Comparison of ENCODE assay signal across 28 mouse cellular contexts in the genomic region with DNA sequence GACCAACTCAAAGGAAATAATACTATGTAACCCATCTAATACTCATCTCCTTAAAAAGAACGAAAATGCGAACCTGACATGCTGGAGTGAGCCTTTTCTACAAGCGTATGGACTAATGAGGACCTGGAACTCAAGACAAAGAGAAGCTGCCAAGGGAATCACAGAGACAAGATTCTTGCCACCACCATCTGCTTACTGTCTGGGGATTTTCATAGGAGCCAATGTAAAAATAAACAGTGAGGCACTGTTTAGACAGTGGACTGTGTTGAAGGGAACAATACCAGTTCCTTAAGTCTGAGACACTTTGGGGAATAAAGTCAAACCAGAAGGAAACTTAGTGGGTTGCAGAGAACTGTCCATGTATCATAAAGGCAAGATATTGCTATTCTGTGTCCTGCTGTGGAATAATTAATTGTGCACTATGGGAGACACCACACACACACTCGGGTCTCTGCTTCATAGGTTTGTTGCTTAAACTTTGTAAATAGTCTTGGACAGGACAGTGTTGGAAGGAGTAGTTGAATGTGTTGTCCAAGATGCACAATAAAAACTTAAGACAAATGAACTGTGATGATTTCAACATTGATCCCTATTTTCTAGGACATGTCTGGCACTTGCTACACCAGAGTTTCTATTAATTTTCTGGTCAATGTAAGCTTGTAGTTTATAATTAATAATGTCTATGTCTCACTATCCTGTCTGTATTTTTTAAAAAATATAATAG.
DNase-seq lines count a peak whose midpoint lies in the region; ATAC-seq and TF ChIP-seq lines count a peak whose summit lies in the region.
"Had no signal": no experiment of that assay in that cellular context is flagged by ENCODE, and none has a peak within 500 bp of the region (broad histone marks: within the 10 kb centered on the region; RNA-seq: fewer than 3 reads in every experiment).

No protein-coding gene starts in this region.

- no peaks in the 10 kb centered on the region for H3K36me3 ChIP-seq in hindbrain, postnatal 0 days (ENCODE audit: insufficient read depth, low read length)
- H3K36me3 ChIP-seq in hindbrain, embryonic 11.5 days (ENCODE audit: control insufficient read depth, insufficient read depth, low read length), result no peaks in the 10 kb centered on the region
- H3K36me3 ChIP-seq in midbrain, postnatal 0 days (ENCODE audit: insufficient read depth, low read length), result no peaks in the 10 kb centered on the region
- no peaks in the 10 kb centered on the region for H3K36me3 ChIP-seq in midbrain, embryonic 11.5 days (ENCODE audit: control insufficient read depth, insufficient read depth, low read length)
- H3K36me3 ChIP-seq: embryonic facial prominence, embryonic 12.5 days; heart, embryonic 13.5 days; limb, embryonic 15.5 days; liver, embryonic 15.5 days; midbrain, embryonic 15.5 days; stomach, embryonic 15.5 days had no signal

- no peaks in the 10 kb centered on the region for H3K4me1 ChIP-seq in hindbrain, postnatal 0 days (ENCODE audit: insufficient read depth, low read length)
- no peaks in the 10 kb centered on the region for H3K4me1 ChIP-seq in hindbrain, embryonic 11.5 days (replicated peaks; ENCODE audit: control insufficient read depth, insufficient read depth, low read length)
- H3K4me1 ChIP-seq in midbrain, postnatal 0 days (ENCODE audit: insufficient read depth, low read length), result no peaks in the 10 kb centered on the region
- no peaks in the 10 kb centered on the region for H3K4me1 ChIP-seq in midbrain, embryonic 11.5 days (ENCODE audit: control insufficient read depth, insufficient read depth, low read length)
- H3K4me1 ChIP-seq: embryonic facial prominence, embryonic 12.5 days; heart, embryonic 13.5 days; limb, embryonic 15.5 days; liver, embryonic 15.5 days; megakaryocyte, embryonic 14.5 days; stomach, embryonic 15.5 days had no signal

- 55% methylated on average over 4 of the region's 4 CpGs for WGBS in hindbrain, postnatal 0 days
- 74% methylated on average over 4 of the region's 4 CpGs for WGBS in hindbrain, embryonic 11.5 days
- 70% methylated on average over 4 of the region's 4 CpGs for WGBS in midbrain, postnatal 0 days
- WGBS in midbrain, embryonic 11.5 days, result 82% methylated on average over 4 of the region's 4 CpGs

- no peak overlapping the region for H3K27ac ChIP-seq in hindbrain, postnatal 0 days
- H3K27ac ChIP-seq in hindbrain, embryonic 11.5 days (ENCODE audit: low read depth, low read length), result no peak overlapping the region
- H3K27ac ChIP-seq in midbrain, postnatal 0 days (ENCODE audit: low read depth, low read length), result no peak overlapping the region
- H3K27ac ChIP-seq in midbrain, embryonic 11.5 days (ENCODE audit: low read depth, low read length), result no peak overlapping the region
- H3K27ac ChIP-seq: embryonic facial prominence, embryonic 12.5 days; heart, embryonic 13.5 days; kidney, postnatal 0 days; limb, embryonic 15.5 days; liver, embryonic 15.5 days; midbrain, embryonic 15.5 days; stomach, embryonic 15.5 days had no signal

- no peak overlapping the region for H3K9ac ChIP-seq in hindbrain, postnatal 0 days (replicated peaks; ENCODE audit: low read length)
- H3K9ac ChIP-seq in hindbrain, embryonic 11.5 days (ENCODE audit: low read depth, low read length), result no peak overlapping the region
- no peak overlapping the region for H3K9ac ChIP-seq in midbrain, postnatal 0 days (replicated peaks; ENCODE audit: low read length, poor library complexity, severe bottlenecking)
- H3K9ac ChIP-seq in midbrain, embryonic 11.5 days (ENCODE audit: low read length), result no peak overlapping the region
- H3K9ac ChIP-seq: embryonic facial prominence, embryonic 12.5 days; heart, embryonic 13.5 days; limb, embryonic 15.5 days; liver, embryonic 15.5 days; midbrain, embryonic 15.5 days; stomach, embryonic 15.5 days had no signal

- H3K9me3 ChIP-seq in hindbrain, postnatal 0 days (ENCODE audit: low read length), result no peaks in the 10 kb centered on the region
- no peaks in the 10 kb centered on the region for H3K9me3 ChIP-seq in hindbrain, embryonic 11.5 days (ENCODE audit: control insufficient read depth, low read length)
- no peaks in the 10 kb centered on the region for H3K9me3 ChIP-seq in midbrain, postnatal 0 days (ENCODE audit: low read length)
- no peaks in the 10 kb centered on the region for H3K9me3 ChIP-seq in midbrain, embryonic 11.5 days (ENCODE audit: control insufficient read depth, low read length)
- H3K9me3 ChIP-seq: embryonic facial prominence, embryonic 12.5 days; heart, embryonic 13.5 days; limb, embryonic 15.5 days; liver, embryonic 15.5 days; megakaryocyte, embryonic 14.5 days; midbrain, embryonic 15.5 days; stomach, embryonic 15.5 days had no signal

- no peak overlapping the region for H3K4me3 ChIP-seq in hindbrain, postnatal 0 days (ENCODE audit: low read length)
- H3K4me3 ChIP-seq in hindbrain, embryonic 11.5 days (ENCODE audit: low read depth, low read length), result no peak overlapping the region
- H3K4me3 ChIP-seq in midbrain, postnatal 0 days (ENCODE audit: low read depth, low read length), result no peak overlapping the region
- H3K4me3 ChIP-seq in midbrain, embryonic 11.5 days (ENCODE audit: low read depth, low read length), result no peak overlapping the region
- H3K4me3 ChIP-seq: embryonic facial prominence, embryonic 12.5 days; erythroblast, embryonic 14.5 days; heart, embryonic 13.5 days; layer of hippocampus, adult 2 months; limb, embryonic 15.5 days; liver, embryonic 15.5 days; megakaryocyte, embryonic 14.5 days; midbrain, embryonic 15.5 days; stomach, embryonic 15.5 days had no signal

- DNase-seq in hindbrain, postnatal 0 days (ENCODE audit: low spot score), result peak; percentile 33
- DNase-seq in hindbrain, embryonic 11.5 days (ENCODE audit: low spot score), result no peak
- peak; percentile 43 for DNase-seq in midbrain, postnatal 0 days (ENCODE audit: low spot score)
- no peak for DNase-seq in midbrain, embryonic 11.5 days (ENCODE audit: low spot score, missing footprints)
- DNase-seq in cerebellum, adult 8-10 months, result peak; percentile 33
- peak; percentile 15 for DNase-seq in lung, postnatal 36 days
- DNase-seq in gastrocnemius, postnatal 10 days, result no peak
- DNase-seq in right cerebral cortex, adult 18-20 months, result no peak
- DNase-seq: adrenal gland, postnatal 14 days; gastrocnemius, postnatal 14 days; heart, adult 18-20 months; heart, postnatal 36 days; kidney, adult 18-20 months; layer of hippocampus, postnatal 36 days; right cerebral cortex, postnatal 25 days; thymus, adult 18-20 months; thymus, postnatal 4 days had no signal

- ATAC-seq in hindbrain, postnatal 0 days, result no peak
- ATAC-seq in hindbrain, embryonic 11.5 days (ENCODE audit: low FRiP score), result no peak
- no peak for ATAC-seq in midbrain, postnatal 0 days (ENCODE audit: low FRiP score)
- no peak for ATAC-seq in midbrain, embryonic 11.5 days (ENCODE audit: low FRiP score)
- ATAC-seq: midbrain, embryonic 15.5 days; Patski had no signal

- no peaks in the 10 kb centered on the region for H3K27me3 ChIP-seq in hindbrain, postnatal 0 days (ENCODE audit: insufficient read depth, low read length)
- H3K27me3 ChIP-seq in hindbrain, embryonic 11.5 days (ENCODE audit: control insufficient read depth, insufficient read depth, low read length), result no peaks in the 10 kb centered on the region
- H3K27me3 ChIP-seq in midbrain, postnatal 0 days (ENCODE audit: insufficient read depth, low read length), result no peaks in the 10 kb centered on the region
- H3K27me3 ChIP-seq in midbrain, embryonic 11.5 days (ENCODE audit: control insufficient read depth, insufficient read depth, low read length), result no peaks in the 10 kb centered on the region
- H3K27me3 ChIP-seq: embryonic facial prominence, embryonic 12.5 days; heart, embryonic 13.5 days; limb, embryonic 15.5 days; liver, embryonic 15.5 days; megakaryocyte, embryonic 14.5 days; midbrain, embryonic 15.5 days; stomach, embryonic 15.5 days had no signal

- no peak for TF ChIP-seq CTCF in hindbrain, postnatal 0 days (IDR thresholded peaks at IDR 0.05; ENCODE audit: low read depth)
- no peak for TF ChIP-seq CTCF in midbrain, postnatal 0 days (IDR thresholded peaks at IDR 0.05)

- no peak overlapping the region for H3K4me2 ChIP-seq in hindbrain, postnatal 0 days (ENCODE audit: low read depth, low read length)
- H3K4me2 ChIP-seq in hindbrain, embryonic 11.5 days (replicated peaks; ENCODE audit: low read depth, low read length), result no peak overlapping the region
- no peak overlapping the region for H3K4me2 ChIP-seq in midbrain, postnatal 0 days (ENCODE audit: low read depth, low read length, poor library complexity, severe bottlenecking)
- H3K4me2 ChIP-seq in midbrain, embryonic 11.5 days, result no peak overlapping the region
- H3K4me2 ChIP-seq: embryonic facial prominence, embryonic 12.5 days; heart, embryonic 13.5 days; limb, embryonic 15.5 days; liver, embryonic 15.5 days; midbrain, embryonic 15.5 days; stomach, embryonic 15.5 days had no signal

Comparison
In these comparisons a context has a peak if more than half of its experiments do, and no peak if none do; other contexts are left out.
1. DNase-seq: peak in hindbrain, postnatal 0 days (single experiment), midbrain, postnatal 0 days (single experiment), cerebellum, adult 8-10 months (single experiment) and lung, postnatal 36 days (single experiment); none in hindbrain, embryonic 11.5 days (single experiment), midbrain, embryonic 11.5 days (single experiment), gastrocnemius, postnatal 10 days (single experiment) and right cerebral cortex, adult 18-20 months (single experiment).